Mouse (Mus musculus): ENCODE measurements around the gene Scn5a.

Gene Scn5a

DNA sequence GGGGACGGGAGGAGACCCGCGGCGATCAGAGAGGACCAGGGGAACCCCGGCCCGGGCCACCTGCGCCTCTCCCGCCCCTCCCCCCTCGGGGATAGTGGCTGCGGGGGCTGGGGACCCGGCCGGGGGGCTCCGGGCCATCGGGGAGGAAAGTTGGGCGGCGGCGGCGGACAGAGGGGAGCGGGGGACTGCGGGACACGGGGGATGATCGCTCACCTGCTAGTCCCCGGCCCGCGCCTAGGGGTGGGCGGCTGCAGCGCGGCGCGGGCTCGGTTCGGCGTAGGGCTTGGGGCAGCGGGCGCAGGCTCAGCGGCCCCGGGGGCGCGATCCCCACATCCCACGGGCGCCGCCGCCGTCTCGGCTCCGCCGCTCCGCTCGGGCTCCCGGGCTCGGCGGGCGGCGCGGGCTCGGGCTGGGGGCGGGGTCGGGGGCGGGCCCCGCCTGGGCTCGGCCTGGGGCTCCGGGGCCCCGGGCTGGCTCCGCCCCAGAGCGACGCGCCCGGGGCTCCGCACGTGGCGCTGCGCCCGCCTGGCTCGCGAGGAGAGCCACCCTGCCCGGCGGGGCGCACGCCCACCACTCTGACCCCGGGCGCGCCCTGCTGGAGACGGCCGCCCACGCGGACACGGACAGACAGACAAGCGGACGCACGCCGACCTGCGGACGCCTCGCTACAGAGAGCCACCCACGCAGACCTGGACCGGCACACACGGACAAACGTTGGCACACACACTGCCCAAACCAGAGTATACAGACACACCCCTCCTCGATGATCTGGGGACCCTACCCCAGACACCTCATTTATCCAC, at the start of gene Scn5a:
Gene Scn5a, minus strand, starts transcription at position 381 of the 803 bp plus-strand sequence.
- peak; percentile 67 for DNase-seq

DNA sequence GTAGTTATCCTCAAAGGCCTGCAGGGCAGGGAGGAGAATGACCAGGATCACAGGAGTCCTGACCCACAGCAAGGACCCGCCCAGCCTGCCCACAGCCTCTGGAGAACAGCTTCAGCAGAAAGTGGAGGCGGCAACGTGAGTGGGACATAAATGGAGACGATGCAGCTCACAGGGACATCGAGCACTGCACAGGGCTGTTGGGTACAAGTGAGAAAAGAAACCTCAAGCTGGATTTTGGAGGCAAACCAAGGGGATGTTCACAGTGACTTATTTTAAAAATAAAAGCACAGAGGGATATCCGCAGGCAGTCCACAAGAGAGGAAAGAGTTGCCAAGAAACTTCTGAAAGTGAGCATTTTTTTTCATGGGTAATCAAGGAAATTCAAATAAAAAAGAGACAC, 48.4 kb upstream of the Scn5a start:
- no peak for DNase-seq

DNA sequence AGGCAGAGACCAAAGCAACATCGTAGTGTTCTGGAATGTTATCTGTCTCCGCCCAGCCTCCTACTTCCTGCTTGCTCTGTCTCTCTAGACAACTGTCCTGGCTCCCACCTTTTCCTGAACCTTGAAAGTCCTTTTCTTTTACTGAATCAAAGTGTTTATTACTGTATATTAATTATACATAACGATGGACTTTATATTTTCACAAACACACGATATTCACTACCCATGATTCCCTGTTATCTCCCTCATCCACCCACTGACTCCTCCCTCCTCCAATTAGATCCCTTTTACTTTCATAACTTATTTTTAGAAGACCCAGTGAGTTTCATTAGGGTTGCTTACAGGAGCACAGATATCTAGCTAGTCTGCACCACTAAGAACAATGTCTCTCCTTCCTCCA, 45.3 kb upstream of the Scn5a start:
- DNase-seq: no peak

GRCm38 (mm10) chr9:119614798-119615197, 36.0 kb upstream of the Scn5a start:
- DNase-seq: no peak

DNA sequence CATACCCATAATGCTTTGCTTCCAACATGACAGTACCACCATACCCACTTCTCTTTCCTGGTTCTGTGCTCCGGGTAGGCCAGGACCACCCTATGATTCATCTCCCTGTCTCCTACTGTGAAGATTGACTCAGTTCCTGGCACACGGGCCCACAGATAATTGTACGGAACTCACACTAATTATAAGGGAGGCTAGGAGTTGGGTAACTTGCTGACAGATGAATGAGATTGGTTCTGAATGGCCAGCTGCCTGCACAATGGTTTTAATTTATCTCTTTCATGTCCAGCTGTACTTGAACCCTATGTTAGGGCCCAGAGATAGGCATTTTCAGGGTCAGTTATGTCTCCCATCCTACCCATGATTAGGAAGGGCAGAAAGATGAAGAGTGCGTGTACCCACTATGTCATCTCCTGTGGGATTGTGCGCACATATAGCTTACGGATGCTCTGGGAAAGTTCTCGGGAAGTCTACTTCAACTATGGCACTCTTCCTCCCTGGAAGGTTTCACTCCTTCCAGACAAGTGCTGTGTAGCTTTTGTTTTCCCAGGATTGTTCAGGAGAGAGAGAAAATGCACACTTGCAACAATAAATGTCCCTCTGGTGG, 31.8 kb upstream of the Scn5a start:
- no peak for DNase-seq

DNA sequence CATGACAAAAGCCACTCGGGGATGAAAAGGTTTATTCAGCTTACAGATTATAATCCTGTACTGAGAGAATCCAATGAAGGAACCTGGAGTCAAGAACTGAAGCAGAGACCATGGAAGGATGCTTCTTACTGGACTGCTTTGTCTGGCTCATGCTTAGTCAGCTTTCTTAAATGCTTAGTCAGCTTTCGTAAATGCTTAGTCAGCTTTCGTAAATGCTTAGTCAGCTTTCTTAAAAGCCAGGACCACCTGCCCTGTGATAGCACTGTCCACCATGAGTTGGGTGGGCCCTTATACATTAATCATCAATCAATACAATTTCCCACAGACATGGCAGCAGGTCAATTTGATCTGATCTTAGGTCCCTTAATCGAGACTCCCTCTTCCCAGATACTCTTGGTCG, 28.1 kb upstream of the Scn5a start:
- DNase-seq: no peak

- DNase-seq: no peak
Measured at GRCm38 (mm10) chr9:119604607-119605006, 25.8 kb upstream of the Scn5a start.

- DNase-seq: no peak
Measured at GRCm38 (mm10) chr9:119598501-119598900, 19.7 kb upstream of the Scn5a start.

GRCm38 (mm10) chr9:119597332-119597731, 18.5 kb upstream of the Scn5a start:
- DNase-seq: no peak

- DNase-seq: no peak
Measured at GRCm38 (mm10) chr9:119589592-119589991, 10.8 kb upstream of the Scn5a start.

DNA sequence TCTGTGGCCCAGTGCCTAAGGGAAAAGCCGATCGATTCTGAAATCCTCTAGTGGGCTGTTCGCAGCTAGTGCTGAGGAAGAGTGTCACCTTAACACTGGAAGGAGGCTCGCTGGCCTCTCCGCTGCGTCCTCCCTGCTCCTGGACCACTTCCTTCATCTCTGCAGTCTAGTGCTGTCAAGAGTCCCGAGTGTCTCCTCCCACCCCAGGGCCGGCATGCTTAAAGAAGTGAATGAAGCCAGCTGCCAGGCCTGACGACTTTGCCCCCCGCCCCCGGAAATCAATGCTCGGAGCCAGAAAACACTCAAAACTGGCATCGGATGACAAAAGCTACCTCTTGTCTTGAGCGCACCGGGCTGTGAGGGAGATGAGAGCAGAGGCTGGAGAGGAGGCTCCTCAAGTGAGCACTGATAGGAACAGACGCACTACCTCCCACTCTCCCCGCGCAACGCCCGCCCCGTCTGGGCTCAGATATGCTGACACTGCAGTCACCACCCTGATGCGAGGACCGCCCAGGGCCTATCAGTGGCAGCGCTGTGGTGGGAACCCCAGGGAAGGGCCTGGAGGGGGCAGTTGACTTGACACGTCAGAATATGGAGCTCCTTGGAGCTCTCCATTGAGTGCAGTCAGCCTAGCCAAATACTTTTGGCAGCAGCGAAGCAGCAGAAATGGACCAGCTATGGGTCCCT, 10.1 kb upstream of the Scn5a start:
- DNase-seq: no peak

GRCm38 (mm10) chr9:119580668-119581067, 1.9 kb upstream of the Scn5a start:
- peak; percentile 84 for DNase-seq

GRCm38 (mm10) chr9:119580187-119580586, 1.4 kb upstream of the Scn5a start:
- no peak for DNase-seq

- DNase-seq: no peak
Measured at GRCm38 (mm10) chr9:119578311-119578635, 543 bp downstream of the Scn5a start.

DNA sequence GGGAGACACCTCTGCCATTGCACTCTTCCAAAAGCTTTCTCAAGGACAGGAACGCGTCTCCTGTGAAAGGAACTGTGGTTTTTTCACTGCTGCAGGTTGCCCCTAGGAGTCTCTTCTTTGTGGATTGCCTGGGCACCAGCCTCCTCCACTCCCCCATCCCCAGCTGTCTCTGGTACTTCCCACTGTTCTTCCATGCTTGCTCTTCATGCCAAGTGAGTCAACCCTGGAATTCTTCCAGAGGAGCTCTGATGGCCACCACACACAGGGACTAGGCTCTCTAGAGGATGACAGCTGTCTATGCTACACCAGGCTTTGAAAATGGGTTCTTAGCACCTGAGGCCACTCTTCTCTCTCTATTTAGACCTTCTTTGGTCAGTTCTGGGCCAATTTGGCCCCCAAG, 1.8 kb downstream of the Scn5a start:
- DNase-seq: no peak

DNA sequence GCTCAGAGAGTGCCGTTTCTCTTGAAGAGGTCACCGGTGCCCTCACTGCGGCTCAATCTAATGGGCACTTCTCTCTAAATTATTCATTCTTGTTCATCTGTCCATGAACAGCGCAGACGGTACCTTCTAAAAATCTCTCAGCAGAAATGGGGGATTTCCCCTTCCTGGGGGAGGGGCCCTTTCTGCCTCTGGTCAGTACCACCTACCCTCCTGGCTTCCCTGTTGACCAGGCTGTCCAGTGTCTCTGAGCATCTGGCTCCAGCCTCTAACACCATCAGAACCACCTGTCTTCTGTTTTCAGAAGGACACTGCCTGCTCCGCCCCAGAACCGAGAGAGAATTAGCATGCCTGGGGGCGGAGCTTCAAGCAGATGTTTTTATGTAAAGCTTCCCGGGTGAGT, 3.1 kb downstream of the Scn5a start:
- no peak for DNase-seq

GRCm38 (mm10) chr9:119574366-119574765, 4.5 kb downstream of the Scn5a start:
- no peak for DNase-seq

DNA sequence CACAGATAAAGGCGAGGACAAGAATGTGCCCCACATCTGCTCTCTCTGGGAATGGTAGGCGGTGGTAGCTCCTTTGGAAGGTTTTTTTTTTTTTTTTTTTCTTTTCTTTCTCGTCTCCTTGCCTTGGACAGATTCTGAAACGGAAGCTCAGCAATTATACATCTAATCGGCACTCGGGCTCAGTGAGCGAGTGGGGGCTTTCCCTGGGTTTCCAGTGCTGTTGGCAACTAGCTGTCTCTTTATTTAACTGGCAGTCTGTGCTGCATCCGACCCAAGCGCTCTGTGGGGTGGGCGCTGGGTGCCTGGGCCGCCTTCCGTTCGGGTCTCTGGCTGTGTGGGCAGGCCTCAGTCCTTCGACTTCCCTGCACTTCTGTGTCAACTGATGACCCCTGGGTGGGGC, 5.8 kb downstream of the Scn5a start:
- DNase-seq: no peak

GRCm38 (mm10) chr9:119571411-119571888, 7.4 kb downstream of the Scn5a start:
- DNase-seq: no peak

GRCm38 (mm10) chr9:119570652-119571051, 8.2 kb downstream of the Scn5a start:
- no peak for DNase-seq

GRCm38 (mm10) chr9:119568732-119569131, 10.1 kb downstream of the Scn5a start:
- DNase-seq: no peak

DNA sequence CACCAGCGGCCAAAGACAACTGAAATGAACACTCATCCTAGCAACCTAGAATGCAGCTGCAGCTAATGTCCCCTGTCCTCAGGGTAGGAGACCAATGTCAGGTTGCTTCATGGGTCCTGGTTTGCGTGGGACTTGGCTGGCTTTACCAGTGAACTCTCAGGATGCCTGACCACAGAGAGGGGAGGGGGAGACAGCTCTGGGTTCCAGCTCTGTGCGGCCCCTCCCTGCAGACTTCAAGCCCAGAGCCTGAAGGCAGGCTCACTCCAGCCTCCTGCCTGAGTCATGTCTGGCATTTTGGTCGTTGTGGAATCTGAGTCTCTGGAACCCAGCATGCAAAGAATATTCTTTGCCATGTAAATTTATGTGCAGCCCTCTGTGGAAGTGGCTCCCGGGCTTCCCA, 11.0 kb downstream of the Scn5a start:
- DNase-seq: no peak

GRCm38 (mm10) chr9:119566214-119566613, 12.6 kb downstream of the Scn5a start:
- peak; percentile 25 for DNase-seq

- no peak for DNase-seq
Measured at GRCm38 (mm10) chr9:119564803-119565202, 14.0 kb downstream of the Scn5a start.
